Mouse (Mus musculus): Measurements from ENCODE around the gene Eml4.

- TF ChIP-seq CTCF (IDR thresholded peaks at IDR 0.05; ENCODE audit: low read depth, low read length) (no peak), EP300 (IDR thresholded peaks at IDR 0.05; ENCODE audit: insufficient read depth, low read depth, low read length) (no peak)
Observed at GRCm38 (mm10) chr17:83503693-83504092, 153.0 kb downstream of the Eml4 start.
